Mouse (Mus musculus) embryonic facial prominence, embryonic 12.5 days (tissue): ENCODE results near the gene Krba1. TPM values are rescaled to one million over a fixed set of nuclear protein-coding genes. Genes with fewer than 3 reads are reported as not detected.

Source experiments
- ATAC-seq: fragments of 200-750 bp; cut with Nextera tagmentation; 2 replicates; pipeline ENCODE4 v1.8.0; 2017; ENCODE audit not compliant: insufficient number of reproducible peaks, insufficient read depth, low FRiP score, low TSS enrichment
- H3K27ac ChIP-seq: fragments of 300-500 bp; sonication (generic); 2 replicates; pipeline ENCODE4 v1.5.1; 2016; ENCODE audit warnings: mild to moderate bottlenecking
- H3K27me3 ChIP-seq: fragments of 300-500 bp; sonication (generic); 2 replicates; pipeline ENCODE4 v1.6.1; 2016; ENCODE audit warnings: mild to moderate bottlenecking, moderate library complexity
- H3K36me3 ChIP-seq: fragments of 300-500 bp; sonication (generic); 2 replicates; pipeline ENCODE4 v1.6.1; 2016; ENCODE audit warnings: mild to moderate bottlenecking
- H3K4me1 ChIP-seq: fragments of 300-500 bp; sonication (generic); 2 replicates; pipeline ENCODE4 v1.6.1; 2016
- H3K4me2 ChIP-seq: fragments of 300-500 bp; sonication (generic); replicated peaks from 2 replicates; pipeline ENCODE4 v1.6.1; 2016; ENCODE audit warnings: mild to moderate bottlenecking, moderate library complexity
- H3K4me3 ChIP-seq: fragments of 300-500 bp; sonication (generic); 2 replicates; pipeline ENCODE4 v1.5.1; 2016; ENCODE audit warnings: mild to moderate bottlenecking
- H3K9ac ChIP-seq: fragments of 300-500 bp; sonication (generic); 2 replicates; pipeline ENCODE4 v1.6.1; 2016; ENCODE audit warnings: mild to moderate bottlenecking, moderate library complexity
- H3K9me3 ChIP-seq: fragments of 300-500 bp; sonication (generic); 2 replicates; pipeline ENCODE4 v1.6.1; 2016; ENCODE audit warnings: mild to moderate bottlenecking, moderate library complexity
- WGBS: fragments of 180-500 bp; shearing (Covaris S2); methylation state at CpG from one replicate; pipeline ENCODE4 v1.1.7; 2016; 5-methylcytosine and 5-hydroxymethylcytosine counted together
- polyA plus RNA-seq: library from polyadenylated mRNA; unstranded; fragments of >200 nt; fragmentation: Nextera tagmentation; extraction: Ambion mirVana; gene quantifications from 2 replicates; pipeline ENCODE4 v1.2.1, GENCODE M21; 2016

The Krba1 gene
- polyA plus RNA-seq, 1 experiment from 2014 or later, result 30.2 TPM

DNA sequence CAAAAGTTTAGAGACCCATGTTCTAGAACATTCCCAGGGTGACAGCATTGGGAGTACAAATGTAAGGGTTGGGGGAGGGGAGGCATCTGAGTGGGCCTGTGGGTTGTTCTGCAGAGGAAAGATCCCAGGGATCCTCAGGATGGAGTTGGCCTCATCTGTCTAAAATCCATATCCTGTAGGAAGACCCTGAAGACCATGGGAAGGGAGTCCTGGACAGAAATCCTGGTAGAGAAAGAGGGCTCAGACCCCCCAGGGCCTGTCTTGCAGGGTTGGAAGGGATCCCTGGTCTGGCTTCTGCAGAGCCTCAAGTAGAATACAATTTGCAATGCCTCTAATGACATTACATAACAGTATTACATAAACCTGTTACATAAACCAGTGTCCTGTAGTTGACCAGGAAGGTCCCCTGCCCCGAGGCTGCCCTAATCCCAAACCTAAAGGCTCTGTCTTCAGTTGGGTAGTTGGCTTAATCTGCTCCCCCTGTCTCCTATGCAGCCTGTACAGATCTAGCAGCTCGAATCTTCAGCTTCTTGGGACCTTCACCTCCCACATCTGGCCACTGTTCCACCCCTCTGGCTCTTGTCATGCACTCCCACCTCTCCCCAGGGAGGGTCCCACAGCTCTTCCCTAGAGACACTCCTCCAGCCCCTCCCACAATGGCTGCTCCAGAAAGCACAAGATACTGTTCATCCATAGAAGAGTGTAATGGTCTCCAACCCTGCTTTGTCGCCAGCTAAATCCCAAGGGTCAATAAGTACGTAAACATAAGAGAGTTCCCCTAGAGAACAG lies 33.6 kb downstream of the Krba1 start:
- Histone ChIP-seq H3K36me3 (no peaks in the 10 kb centered on the region), H3K4me1 (no peaks in the 10 kb centered on the region), H3K4me3 (no peak overlapping the region), H3K27ac (no peak overlapping the region), H3K27me3 (no peaks in the 10 kb centered on the region), H3K9ac (no peak overlapping the region), H3K4me2 (no peak overlapping the region), H3K9me3 (no peaks in the 10 kb centered on the region)
- WGBS, result 65% methylated on average over 4 of the region's 4 CpGs
- ATAC-seq, result no peak

DNA sequence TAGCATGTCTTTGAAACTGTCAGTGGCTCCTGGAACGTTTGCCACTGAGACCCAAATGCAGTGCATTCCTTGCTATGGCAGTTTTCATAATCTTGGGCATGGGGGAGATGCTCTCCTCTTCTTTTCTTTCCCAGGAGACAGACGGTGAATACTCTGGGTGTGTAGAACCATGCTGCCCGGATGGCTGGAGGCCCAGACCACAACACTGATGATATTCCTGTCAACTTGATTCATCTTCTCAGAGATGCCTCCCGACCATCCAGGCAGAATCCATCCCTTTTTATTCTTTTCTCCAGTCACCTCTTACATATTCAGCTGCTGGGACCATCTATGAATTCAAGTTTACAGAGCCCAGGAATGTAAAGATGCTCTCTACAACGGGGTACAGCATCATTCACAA lies 35.4 kb downstream of the Krba1 start:
- Histone ChIP-seq H3K4me3 (no peak overlapping the region), H3K36me3 (no peaks in the 10 kb centered on the region), H3K4me2 (no peak overlapping the region), H3K9ac (no peak overlapping the region), H3K27me3 (no peaks in the 10 kb centered on the region), H3K27ac (no peak overlapping the region), H3K4me1 (peaks cover 8% of the 10 kb centered on the region; the same call in 1 of the 2 replicates), H3K9me3 (no peaks in the 10 kb centered on the region)
- no peak for ATAC-seq
- WGBS, result 74% methylated on average over 5 of the region's 5 CpGs

DNA sequence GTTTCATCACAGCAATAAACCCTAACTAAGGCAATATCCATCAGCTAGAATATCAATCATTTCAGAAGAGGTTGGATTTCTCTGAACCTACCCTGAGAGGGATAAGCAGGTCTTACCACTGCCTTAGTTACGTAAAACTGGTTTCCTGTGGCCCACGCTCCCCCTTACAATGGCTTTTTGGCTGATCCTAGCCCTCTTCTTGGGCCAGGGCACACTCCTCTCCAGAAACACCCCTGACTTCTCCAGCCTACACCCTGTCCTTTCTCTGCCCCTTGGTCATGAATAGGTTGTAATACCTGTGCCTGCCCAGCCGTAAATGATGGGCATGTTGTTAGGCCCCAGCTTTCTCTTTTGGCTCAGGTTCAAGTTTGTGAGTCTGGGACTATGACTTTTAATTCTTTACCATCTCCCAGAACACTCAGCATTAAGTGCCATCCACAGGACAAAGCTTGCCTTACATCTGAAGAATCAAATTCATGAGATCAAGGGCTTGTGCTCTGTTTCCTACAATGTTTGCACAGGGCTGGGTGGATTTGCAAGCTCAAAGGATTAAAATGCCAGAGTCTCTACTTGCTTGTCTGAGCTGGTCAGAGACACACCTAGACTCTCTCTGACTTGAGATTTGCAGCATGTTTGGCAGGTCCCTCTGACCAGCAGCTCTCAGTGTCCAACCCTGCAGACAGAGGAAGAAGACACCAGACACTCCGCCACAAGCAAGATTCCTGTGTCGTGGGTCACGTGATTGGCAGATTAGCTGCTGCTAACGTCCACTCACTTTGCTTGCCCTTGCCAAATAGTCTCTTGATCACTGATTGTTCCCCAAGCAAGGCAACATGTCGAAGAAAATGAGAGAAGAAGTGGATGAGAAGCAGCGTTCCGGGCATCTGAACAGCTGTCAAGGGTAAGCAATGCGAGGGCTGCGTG lies 37.8 kb downstream of the Krba1 start:
- peaks cover 14% of the 10 kb centered on the region for H3K36me3 ChIP-seq
- no peak overlapping the region for H3K4me2 ChIP-seq
- ATAC-seq, result no peak
- peaks cover 16% of the 10 kb centered on the region; the same call in 1 of the 2 replicates for H3K4me1 ChIP-seq
- no peak overlapping the region for H3K4me3 ChIP-seq
- H3K9ac ChIP-seq, result no peak overlapping the region
- no peaks in the 10 kb centered on the region for H3K9me3 ChIP-seq
- peaks cover 5% of the 10 kb centered on the region for H3K27me3 ChIP-seq
- WGBS, result 59% methylated on average over 12 of the region's 12 CpGs
- H3K27ac ChIP-seq, result peak overlapping the region; percentile 12; the same call in 1 of the 2 replicates

DNA sequence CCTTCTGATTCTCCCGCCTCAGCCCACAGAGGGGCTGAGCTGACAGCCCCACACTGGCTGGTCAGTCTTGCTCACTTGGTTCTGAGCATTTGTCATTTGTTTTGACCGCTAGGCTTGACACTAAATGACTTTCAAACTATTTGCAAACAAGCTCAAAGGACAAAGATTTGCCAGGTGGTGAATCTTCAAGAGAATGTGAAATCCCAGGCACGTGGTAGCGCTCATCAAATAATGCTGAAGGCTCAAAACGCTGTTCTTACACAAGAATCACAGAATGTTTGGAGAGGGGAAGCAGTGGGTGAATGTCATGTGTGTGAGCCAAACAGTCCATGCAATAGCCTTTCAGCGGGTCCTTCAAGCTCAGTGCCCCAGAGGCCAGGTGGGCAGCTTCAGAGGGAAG lies 39.3 kb downstream of the Krba1 start:
- Histone ChIP-seq H3K9me3 (no peaks in the 10 kb centered on the region), H3K27ac (no peak overlapping the region; the same call in 1 of the 2 replicates), H3K9ac (no peak overlapping the region), H3K4me3 (no peak overlapping the region), H3K27me3 (peaks cover 20% of the 10 kb centered on the region), H3K36me3 (peaks cover 25% of the 10 kb centered on the region), H3K4me1 (peaks cover 31% of the 10 kb centered on the region), H3K4me2 (no peak overlapping the region)
- ATAC-seq, result no peak
- WGBS, result 65% methylated on average over 6 of the region's 6 CpGs

DNA sequence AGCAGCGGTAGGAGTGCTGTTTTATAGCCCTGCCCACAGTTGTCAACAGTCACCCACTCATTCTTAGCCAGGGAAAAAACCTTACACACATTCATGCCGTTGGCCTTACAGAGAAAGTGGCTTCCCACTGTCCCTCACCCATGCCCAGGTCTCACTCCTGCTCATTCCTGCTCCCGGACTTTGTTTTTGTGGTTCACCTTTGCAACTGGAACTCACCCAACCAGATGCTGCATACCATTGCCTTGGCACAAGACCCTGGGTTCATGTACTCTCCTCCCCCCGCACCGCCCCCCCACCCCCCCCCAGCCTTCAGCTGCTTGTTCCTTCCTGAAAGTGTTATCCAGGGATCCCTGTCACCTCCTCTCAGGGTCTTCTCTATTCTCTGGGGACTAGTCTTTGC lies 39.7 kb downstream of the Krba1 start:
- Histone ChIP-seq H3K36me3 (peaks cover 29% of the 10 kb centered on the region), H3K4me2 (no peak overlapping the region), H3K27ac (no peak overlapping the region), H3K9me3 (no peaks in the 10 kb centered on the region), H3K4me3 (no peak overlapping the region), H3K9ac (no peak overlapping the region), H3K4me1 (peaks cover 36% of the 10 kb centered on the region), H3K27me3 (peaks cover 25% of the 10 kb centered on the region)
- 56% methylated on average over 5 of the region's 5 CpGs for WGBS
- no peak for ATAC-seq

DNA sequence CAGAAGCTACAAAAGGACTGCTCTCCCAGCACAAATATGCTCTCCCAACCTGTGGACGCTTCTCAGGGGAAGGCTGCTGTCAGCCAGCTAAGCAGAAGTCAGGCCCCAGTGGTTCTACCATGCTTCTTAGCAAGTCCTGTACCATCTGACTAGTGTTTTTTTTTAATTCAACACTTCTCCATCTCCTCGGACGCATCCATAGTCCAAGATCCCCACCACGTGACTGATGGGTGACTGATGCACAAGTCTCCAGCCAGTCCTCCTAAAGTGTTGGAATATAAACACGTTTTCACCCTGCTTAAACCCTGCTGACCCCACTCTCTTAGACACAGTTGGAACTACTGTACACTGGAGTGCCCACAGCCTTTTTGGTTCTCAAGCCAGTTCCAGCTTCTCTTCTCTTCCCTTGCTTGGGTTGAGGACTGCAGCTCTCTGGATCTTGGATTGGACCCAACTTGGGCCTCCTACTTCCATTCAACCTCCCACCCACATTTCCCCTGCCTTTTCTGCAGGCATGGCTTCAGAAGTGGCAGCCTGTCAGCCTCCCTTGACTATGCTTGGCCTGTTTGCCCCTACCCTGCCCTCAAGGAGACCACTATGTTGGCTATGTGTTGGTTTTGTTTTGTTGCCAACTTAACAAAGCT lies 40.4 kb downstream of the Krba1 start:
- peaks cover 43% of the 10 kb centered on the region for H3K4me1 ChIP-seq
- H3K27ac ChIP-seq, result no peak overlapping the region
- WGBS, result 81% methylated on average over 5 of the region's 5 CpGs

DNA sequence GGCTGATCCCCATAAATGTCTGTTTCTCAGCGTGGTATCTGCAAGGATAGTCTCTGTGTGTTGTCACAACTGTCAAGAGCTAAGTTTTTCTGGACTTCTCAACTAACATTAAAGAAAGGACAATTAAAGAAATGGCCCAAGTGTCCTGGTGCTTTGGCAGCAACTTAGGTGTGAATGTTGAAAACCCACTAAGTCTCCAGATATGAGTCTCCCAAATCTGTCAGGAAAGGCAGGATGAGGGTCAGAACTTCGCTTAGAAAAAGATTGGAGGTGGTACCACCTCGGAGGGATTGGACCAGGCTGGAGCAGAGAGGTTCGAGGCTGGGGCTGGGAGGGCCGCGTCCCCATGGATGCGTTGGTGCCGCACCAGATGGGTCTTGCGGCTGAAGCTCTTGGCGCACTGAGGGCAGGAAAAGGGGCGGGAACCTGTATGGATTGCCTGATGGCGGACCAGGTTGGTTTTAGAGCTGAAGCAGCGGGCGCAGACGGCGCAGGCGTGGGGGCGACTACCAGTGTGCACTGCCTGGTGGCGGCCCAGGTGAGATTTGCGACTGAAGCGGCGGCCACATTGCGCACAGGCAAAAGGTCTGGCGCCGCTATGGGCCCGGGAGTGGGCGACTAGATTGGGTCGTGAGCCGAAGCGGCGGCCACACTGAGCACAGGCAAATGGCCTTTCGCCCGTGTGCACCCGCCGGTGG lies 42.4 kb downstream of the Krba1 start:
- H3K4me3 ChIP-seq, result no peak overlapping the region
- 42% methylated on average over 35 of the region's 35 CpGs for WGBS
- H3K27ac ChIP-seq, result no peak overlapping the region
- peaks cover 48% of the 10 kb centered on the region for H3K36me3 ChIP-seq
- peak overlapping the region; percentile 35; the same call in 1 of the 2 replicates for H3K9ac ChIP-seq
- peaks cover 50% of the 10 kb centered on the region for H3K4me1 ChIP-seq
- no peak overlapping the region; the same call in 1 of the 2 replicates for H3K4me2 ChIP-seq
- H3K9me3 ChIP-seq, result no peaks in the 10 kb centered on the region
- no peak for ATAC-seq
- H3K27me3 ChIP-seq, result peaks cover 26% of the 10 kb centered on the region

More for the DNA sequence above, 40.4 kb downstream of the Krba1 start:
- no peak overlapping the region for H3K4me2 ChIP-seq
- no peak overlapping the region for H3K4me3 ChIP-seq
- no peak for ATAC-seq
- no peak overlapping the region for H3K9ac ChIP-seq
- no peaks in the 10 kb centered on the region for H3K9me3 ChIP-seq
- peaks cover 26% of the 10 kb centered on the region for H3K27me3 ChIP-seq
- peaks cover 31% of the 10 kb centered on the region for H3K36me3 ChIP-seq

DNA sequence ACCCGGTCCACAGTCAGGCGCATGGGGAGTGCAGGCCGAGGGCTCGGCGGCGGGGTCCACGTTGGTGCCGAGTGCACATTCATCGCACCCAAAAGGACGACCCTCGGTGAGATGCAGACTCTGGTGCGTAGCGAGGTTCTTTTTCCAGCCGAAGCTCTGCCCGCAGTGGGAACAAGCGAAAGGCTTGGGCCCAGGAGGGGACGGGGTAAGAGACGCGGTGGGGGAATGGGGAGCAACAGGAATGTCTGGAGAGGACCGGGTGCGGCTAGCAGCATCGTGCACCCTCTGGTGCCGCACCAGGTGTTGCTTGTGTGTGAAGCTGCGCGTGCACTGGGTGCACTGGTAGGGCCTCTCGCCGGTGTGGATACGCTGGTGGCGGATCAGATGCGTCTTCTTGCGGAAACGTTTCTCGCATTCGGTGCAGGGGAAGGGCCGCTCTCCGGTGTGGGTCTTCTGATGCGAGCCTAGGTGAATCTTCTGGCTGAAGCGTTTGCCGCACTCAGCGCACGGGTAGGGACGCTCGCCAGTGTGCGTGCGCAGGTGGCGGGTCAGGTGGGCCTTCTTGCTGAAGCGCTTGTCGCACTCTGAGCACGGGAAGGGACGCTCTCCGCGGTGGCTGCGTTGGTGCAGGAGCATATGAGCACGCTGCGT lies 43.2 kb downstream of the Krba1 start:
- Histone ChIP-seq H3K4me2 (peak overlapping the region; percentile 21), H3K9ac (peak overlapping the region; percentile 35; the same call in 1 of the 2 replicates), H3K27ac (no peak overlapping the region), H3K36me3 (peaks cover 48% of the 10 kb centered on the region), H3K4me1 (peaks cover 55% of the 10 kb centered on the region), H3K9me3 (no peaks in the 10 kb centered on the region), H3K4me3 (no peak overlapping the region), H3K27me3 (peaks cover 26% of the 10 kb centered on the region)
- WGBS, result 15% methylated on average over 55 of the region's 55 CpGs
- ATAC-seq, result no peak

DNA sequence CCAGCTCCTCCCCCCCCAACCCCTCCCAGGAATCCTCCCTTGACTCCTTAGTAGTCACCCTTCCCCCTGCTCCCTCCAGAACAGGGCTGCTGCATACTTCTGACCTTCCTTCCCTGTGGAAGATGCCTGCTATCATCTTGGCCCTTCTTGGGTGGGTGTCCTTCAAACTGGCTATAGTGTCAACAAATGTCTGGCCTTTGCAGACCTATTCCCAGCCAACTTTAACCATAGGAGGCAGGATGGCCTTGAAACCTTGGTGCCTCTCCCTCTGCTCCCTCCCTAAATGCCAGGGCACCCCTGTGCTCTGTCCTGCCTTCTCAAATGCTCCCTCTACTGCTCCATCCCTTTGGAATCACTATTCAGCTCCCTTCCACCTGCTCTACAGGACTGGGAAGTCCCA lies 44.3 kb downstream of the Krba1 start:
- Histone ChIP-seq H3K27me3 (peaks cover 26% of the 10 kb centered on the region), H3K9me3 (no peaks in the 10 kb centered on the region), H3K36me3 (peaks cover 48% of the 10 kb centered on the region), H3K4me3 (no peak overlapping the region), H3K4me1 (peaks cover 56% of the 10 kb centered on the region), H3K9ac (no peak overlapping the region), H3K4me2 (no peak overlapping the region), H3K27ac (0 out of 2 replicates have a peak overlapping the region, but pooled peaks have one; percentile 20)
- no peak for ATAC-seq

DNA sequence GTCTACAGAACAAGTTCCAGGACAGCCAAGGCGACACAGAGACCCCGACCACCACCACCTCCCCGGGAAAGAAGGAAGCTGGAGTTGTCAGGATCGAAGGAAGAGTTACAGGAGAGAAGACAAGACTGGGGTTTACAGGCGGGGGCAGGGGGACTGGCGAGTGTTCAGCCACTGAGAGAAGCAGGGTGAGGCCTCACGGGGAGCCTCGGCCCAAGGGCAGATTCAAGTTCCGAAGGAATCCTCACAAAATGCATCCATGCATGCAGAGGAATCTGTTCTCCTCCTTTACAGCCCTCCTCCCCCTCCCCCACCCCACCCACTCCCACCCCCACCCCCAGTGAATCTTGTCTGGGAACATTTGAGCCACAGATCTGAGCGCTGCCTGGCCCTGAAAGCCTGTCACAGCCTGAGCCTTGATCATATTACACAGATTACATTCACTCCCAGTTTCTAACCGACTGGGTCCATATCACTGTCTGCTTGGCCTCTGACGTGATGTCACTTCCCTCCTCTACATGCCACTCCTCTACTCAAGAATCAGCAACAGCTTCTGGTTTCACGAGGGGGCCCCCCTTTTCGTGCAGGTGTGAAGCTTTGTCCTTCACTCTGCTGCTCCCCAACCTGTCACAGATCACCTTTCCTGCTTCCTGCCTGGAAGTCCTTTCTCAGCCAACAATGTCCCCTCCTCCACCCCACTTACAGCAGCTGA lies 45.1 kb downstream of the Krba1 start:
- H3K27ac ChIP-seq, result peak overlapping the region; percentile 20; the same call in 1 of the 2 replicates
- 22% methylated on average over 14 of the region's 14 CpGs for WGBS
- no peak for ATAC-seq
- H3K4me2 ChIP-seq, result peak overlapping the region; percentile 1; the same call in 1 of the 2 replicates
- peaks cover 51% of the 10 kb centered on the region for H3K4me1 ChIP-seq
- H3K9ac ChIP-seq, result no peak overlapping the region
- H3K36me3 ChIP-seq, result peaks cover 48% of the 10 kb centered on the region
- no peaks in the 10 kb centered on the region for H3K9me3 ChIP-seq
- peaks cover 26% of the 10 kb centered on the region for H3K27me3 ChIP-seq
- no peak overlapping the region for H3K4me3 ChIP-seq
